Mouse (Mus musculus) layer of hippocampus, postnatal 10 days (tissue): Measurements from ENCODE around the gene Fmnl3. TPM values are rescaled to one million over a fixed set of nuclear protein-coding genes. Genes with fewer than 3 reads are reported as not detected.

Experiments
- DNase-seq, 2 experiments: peaks; one replicate each; pipeline ENCODE4 v3.0.0; 2021; ENCODE audit warnings: low spot score in 2 of 2
- total RNA-seq, 2 experiments: library from RNA; stranded (reverse); gene quantifications; 2 replicates each; pipeline ENCODE4 v1.2.3; 2021

The Fmnl3 gene
- total RNA-seq, 2 experiments from 2014 or later = 13.8 to 18.0 TPM

DNA sequence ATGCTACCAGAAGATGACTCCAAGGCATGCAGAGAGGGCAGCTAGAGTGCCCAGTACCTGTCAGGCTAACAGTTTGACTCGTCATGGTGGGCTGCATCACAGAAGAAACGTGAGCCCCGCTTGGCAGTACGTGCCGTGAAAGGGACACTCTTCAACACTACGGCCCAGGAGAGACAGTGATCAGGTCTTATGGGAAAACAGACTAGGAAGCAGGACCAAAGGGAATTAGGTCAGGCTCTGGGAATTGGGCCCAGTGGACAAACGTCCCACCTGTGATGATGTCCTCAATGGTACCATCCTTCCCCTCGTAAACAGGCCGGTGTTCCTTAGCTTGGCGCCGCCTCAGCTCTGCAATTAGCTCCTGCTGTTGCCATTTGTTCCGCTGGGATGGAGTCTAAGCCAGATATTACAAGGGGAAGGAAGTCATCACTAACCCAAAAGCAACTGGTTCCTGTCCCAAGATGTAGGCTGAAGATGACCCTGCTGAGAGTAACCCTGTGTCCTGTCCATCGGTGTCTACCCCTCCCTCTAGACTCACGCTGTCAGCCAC, 51.3 kb downstream of the Fmnl3 start:
- DNase-seq = no peak

GRCm38 (mm10) chr15:99318071-99318470, 52.2 kb downstream of the Fmnl3 start:
- DNase-seq = no peak

- DNase-seq = peak in 1 of 2 experiments; percentile 38
These were observed 53.0 kb downstream of the Fmnl3 start for GRCm38 (mm10) chr15:99317267-99317651.

GRCm38 (mm10) chr15:99316314-99317266, 53.7 kb downstream of the Fmnl3 start:
- peak; percentile 85 to 89 for DNase-seq

GRCm38 (mm10) chr15:99314891-99315290, 55.4 kb downstream of the Fmnl3 start:
- no peak for DNase-seq

DNA sequence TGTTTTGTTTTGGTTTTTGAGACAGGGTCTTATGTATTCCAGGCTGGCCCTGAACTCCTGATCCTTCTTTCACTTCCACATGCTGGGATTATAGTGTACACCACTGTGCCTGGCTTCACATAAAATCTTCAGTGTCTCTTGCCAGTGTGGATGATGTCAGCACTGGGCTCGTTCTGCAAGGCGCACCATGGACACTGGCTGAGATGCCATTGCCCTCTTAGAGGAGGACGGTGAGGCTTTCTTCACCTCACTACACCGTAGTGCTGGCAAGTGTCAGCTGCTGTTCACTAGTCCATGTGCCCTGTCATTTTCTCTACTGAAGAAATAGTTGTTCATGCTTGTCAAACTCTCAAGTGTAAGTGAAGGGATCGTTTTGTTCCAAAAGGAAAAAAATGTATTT, 59.7 kb downstream of the Fmnl3 start:
- no peak for DNase-seq

DNA sequence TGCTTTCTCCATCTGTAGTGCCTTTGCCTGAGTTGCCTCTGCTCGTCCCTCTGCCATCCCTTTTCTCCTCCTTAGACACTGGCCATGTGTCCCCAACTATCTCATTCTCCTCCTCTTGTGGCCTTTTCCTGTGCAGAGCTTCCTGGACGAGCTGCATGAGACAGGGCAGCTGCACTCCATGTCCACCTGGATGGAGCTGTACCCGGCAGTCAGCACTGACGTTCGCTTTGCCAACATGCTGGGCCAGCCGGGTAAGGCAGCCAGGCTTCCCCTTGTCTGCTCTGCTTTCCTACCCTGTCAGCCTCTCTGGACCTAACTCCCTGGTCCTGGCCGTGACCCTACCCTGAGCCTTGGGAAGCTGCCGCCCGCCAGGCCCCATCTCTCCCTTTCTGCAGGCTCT, 60.7 kb downstream of the Fmnl3 start:
- no peak for DNase-seq

- DNase-seq = no peak
These were observed 62.8 kb downstream of the Fmnl3 start for GRCm38 (mm10) chr15:99307476-99307875.

DNA sequence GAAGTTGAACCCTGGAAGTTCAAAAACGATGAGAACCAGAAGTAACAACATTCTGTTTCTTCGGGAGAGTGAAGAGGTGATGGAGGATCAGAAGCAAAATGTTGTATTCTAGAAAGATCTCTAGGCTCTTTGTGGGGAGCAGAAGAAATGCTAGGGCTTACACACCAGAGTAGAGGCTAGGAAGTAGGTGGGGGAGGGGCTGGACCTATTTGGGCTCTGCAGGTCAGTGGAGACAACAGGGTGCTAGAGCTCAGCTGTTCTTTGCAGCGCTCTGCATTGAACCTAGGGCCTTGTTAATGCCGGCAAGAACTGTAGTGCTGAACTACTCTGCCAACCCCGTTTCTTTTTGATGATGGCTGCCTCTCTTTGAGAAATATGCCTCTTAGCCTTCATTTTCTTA, 74.1 kb downstream of the Fmnl3 start:
- no peak for DNase-seq

DNA sequence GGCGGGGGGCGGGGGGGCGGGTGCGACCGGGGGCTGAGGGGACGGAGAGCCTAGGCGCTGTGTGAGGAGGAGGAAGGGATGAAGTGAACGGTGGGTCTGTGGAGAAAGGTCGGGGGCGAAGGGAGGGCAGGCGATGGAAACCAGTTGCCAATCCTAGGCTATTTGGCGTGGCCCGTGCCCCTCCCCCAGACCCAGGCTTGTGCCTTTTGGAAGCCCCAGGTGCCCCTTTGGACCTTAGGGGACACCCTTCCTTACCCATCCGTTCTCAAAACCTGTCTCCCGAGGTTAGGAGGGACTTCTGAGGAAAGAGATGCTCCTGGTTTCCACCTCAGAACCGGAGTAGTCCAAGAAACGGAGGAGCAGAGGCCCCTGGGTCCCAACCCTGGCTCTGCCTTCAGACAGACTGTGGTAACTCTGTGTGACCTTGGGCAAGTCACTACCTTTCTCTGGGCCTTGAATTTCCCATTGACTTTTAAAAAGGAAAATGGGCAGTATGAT, 74.7 kb downstream of the Fmnl3 start, which contains the start of gene Fam186b:
Gene Fam186b (minus strand): TSS at position 405 of the 498 bp plus-strand sequence.
- DNase-seq = peak; percentile 54 to 64

DNA sequence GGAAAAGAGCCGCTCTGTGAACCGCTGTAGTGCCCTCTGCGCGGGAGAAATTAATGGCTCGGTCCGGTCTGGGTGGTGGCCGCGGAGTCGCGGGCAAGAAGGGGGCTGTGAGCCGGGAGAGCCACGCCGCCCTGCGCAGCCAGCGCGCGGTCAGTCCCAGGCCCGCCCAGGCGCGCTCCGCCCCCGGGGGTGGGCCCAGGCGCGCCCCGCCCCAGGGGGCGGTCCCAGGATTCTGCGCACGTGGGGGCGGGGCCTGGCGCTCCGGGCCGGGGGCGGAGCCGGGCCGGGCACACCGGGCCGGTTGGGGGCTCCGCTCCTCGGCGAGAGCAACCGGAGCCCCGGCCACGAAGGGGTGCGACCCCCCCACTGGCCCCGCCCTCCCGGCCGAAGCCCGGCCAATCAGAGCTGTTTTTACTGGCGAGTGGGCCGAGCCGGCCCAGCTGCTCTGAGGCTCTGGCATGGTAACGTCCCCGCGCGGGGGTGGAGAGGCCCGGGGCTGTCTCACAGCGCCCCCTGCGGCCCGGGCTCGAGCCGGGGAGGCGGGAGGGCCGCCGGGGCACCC, 75.4 kb downstream of the Fmnl3 start, which contains the start of gene Prpf40b:
Gene Prpf40b (plus strand): TSS at position 275 of the 562 bp plus-strand sequence.
- peak; percentile 96 to 97 for DNase-seq

DNA sequence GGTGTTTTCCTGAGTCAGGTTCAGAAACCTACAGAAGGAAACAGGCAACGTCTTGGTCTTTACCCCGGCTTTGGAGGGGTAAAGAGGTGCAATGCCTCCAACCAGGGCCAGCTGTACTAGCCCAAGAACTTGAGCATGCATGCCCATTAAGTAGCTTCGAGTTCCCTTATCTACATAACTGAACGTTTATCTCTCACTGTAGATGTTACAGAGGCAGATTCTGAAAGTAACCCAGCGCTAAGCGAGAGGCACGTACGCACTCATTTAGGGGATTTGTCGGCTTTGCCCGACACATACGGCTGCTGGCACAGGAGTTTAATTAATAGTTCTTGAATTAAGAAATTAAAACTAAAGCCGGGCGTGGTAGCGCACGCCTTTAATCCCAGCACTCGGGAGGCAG, 76.0 kb downstream of the Fmnl3 start:
- DNase-seq = no peak

- DNase-seq = no peak
These were observed 79.7 kb downstream of the Fmnl3 start for GRCm38 (mm10) chr15:99290586-99290985.

- DNase-seq = no peak
These were observed 85.1 kb downstream of the Fmnl3 start for GRCm38 (mm10) chr15:99285189-99285535.

GRCm38 (mm10) chr15:99284527-99285188, 85.6 kb downstream of the Fmnl3 start:
- DNase-seq = no peak

DNA sequence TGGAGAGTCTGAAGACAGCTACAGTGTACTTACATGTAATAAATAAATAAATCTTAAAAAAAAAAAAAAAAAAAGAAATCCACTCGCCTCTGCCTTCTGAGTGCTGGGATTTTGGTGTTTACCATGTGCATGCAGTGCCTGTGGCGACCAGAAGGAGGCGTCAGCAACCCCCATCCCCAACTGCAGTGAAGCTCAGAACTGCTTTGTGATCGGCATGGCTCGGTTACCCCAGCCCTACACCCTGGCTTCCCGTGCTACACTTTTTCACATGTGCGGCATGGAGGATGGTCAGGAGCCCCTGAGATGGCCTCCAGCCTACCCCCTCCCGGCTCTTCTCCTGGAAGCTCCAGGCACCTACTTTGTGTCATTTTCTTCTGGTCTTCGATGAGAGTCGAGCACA, 86.8 kb downstream of the Fmnl3 start:
- no peak for DNase-seq

GRCm38 (mm10) chr15:99278271-99278670, 92.0 kb downstream of the Fmnl3 start:
- peak in 1 of 2 experiments; percentile 20 for DNase-seq

GRCm38 (mm10) chr15:99276095-99276494, 94.2 kb downstream of the Fmnl3 start:
- no peak for DNase-seq
